Mouse (Mus musculus): ENCODE data around the gene Mesd. TPM values are rescaled to one million over a fixed set of nuclear protein-coding genes. Genes with fewer than 3 reads are reported as not detected.

The Mesd gene
- polyA plus RNA-seq, 1 experiment from 2014 or later = 85.6 TPM

DNA sequence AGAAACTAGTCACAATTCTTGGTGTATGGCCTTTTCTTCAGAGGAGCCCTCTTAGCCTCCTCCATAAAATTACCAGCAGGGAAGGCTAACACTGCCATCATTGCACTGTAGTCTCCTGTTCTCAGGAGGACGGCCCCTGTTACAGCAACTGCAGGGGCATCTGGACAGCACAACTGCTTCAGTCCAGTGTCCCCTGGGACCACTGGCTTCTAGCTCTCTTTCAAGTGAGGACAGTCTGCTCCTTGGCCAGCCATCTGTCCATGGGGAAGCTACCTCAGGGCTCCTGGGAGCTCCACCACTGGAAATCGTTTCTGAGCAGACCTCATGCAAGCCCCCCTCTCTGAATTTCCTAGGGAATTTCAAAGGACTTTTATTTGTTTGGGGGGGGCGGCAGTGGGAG is 16.3 kb downstream of the Mesd start:
- no peak overlapping the region for H3K27ac ChIP-seq (ENCODE audit: low read length)
- H3K4me2 ChIP-seq (ENCODE audit: low read depth, low read length) = no peak overlapping the region
- WGBS = 75% methylated on average over 3 of the region's 3 CpGs
- ATAC-seq (ENCODE audit: insufficient read depth, low FRiP score) = no peak
- no peak overlapping the region for H3K4me3 ChIP-seq (replicated peaks; ENCODE audit: low read length)
- no peaks in the 10 kb centered on the region for H3K4me1 ChIP-seq (ENCODE audit: control insufficient read depth, insufficient read depth, low read length)
- 0 out of 2 replicates have a peak, but pooled peaks cover 6% of the 10 kb centered on the region for H3K36me3 ChIP-seq (ENCODE audit: control insufficient read depth, insufficient read depth, low read length)
- H3K9ac ChIP-seq (ENCODE audit: low read length) = no peak overlapping the region
- H3K27me3 ChIP-seq (ENCODE audit: control insufficient read depth, insufficient read depth, low read length) = no peaks in the 10 kb centered on the region
- H3K9me3 ChIP-seq (replicated peaks; ENCODE audit: control insufficient read depth, low read length) = no peaks in the 10 kb centered on the region

GRCm38 (mm10) chr7:83901425-83901824 is 17.2 kb downstream of the Mesd start:
- H3K9me3 ChIP-seq (replicated peaks; ENCODE audit: control insufficient read depth, low read length) = peaks cover under 1% of the 10 kb centered on the region; the same call in 1 of the 2 replicates
- H3K36me3 ChIP-seq (ENCODE audit: control insufficient read depth, insufficient read depth, low read length) = 0 out of 2 replicates have a peak, but pooled peaks cover 4% of the 10 kb centered on the region
- H3K4me1 ChIP-seq (ENCODE audit: control insufficient read depth, insufficient read depth, low read length) = no peaks in the 10 kb centered on the region
- no peak overlapping the region for H3K4me2 ChIP-seq (ENCODE audit: low read depth, low read length)
- WGBS = 72% methylated on average over 4 of the region's 4 CpGs
- ATAC-seq (ENCODE audit: insufficient read depth, low FRiP score) = no peak
- H3K4me3 ChIP-seq (replicated peaks; ENCODE audit: low read length) = no peak overlapping the region
- no peak overlapping the region for H3K27ac ChIP-seq (ENCODE audit: low read length)
- no peak overlapping the region for H3K9ac ChIP-seq (ENCODE audit: low read length)
- H3K27me3 ChIP-seq (ENCODE audit: control insufficient read depth, insufficient read depth, low read length) = no peaks in the 10 kb centered on the region

- Histone ChIP-seq H3K27ac (ENCODE audit: low read length) (no peak overlapping the region), H3K4me3 (replicated peaks; ENCODE audit: low read length) (no peak overlapping the region), H3K36me3 (ENCODE audit: control insufficient read depth, insufficient read depth, low read length) (0 out of 2 replicates have a peak, but pooled peaks cover 4% of the 10 kb centered on the region), H3K27me3 (ENCODE audit: control insufficient read depth, insufficient read depth, low read length) (no peaks in the 10 kb centered on the region), H3K4me1 (ENCODE audit: control insufficient read depth, insufficient read depth, low read length) (no peaks in the 10 kb centered on the region), H3K4me2 (ENCODE audit: low read depth, low read length) (no peak overlapping the region), H3K9me3 (replicated peaks; ENCODE audit: control insufficient read depth, low read length) (peaks cover 3% of the 10 kb centered on the region; the same call in 1 of the 2 replicates), H3K9ac (ENCODE audit: low read length) (no peak overlapping the region)
- ATAC-seq (ENCODE audit: insufficient read depth, low FRiP score) = no peak
- 38% methylated on average over 5 of the region's 5 CpGs for WGBS
Observed at GRCm38 (mm10) chr7:83902296-83903145, 18.3 kb downstream of the Mesd start.

GRCm38 (mm10) chr7:83904831-83905230 is 20.6 kb downstream of the Mesd start:
- Histone ChIP-seq H3K4me1 (ENCODE audit: control insufficient read depth, insufficient read depth, low read length) (no peaks in the 10 kb centered on the region), H3K9me3 (replicated peaks; ENCODE audit: control insufficient read depth, low read length) (peaks cover 3% of the 10 kb centered on the region; the same call in 1 of the 2 replicates), H3K27me3 (ENCODE audit: control insufficient read depth, insufficient read depth, low read length) (no peaks in the 10 kb centered on the region), H3K27ac (ENCODE audit: low read length) (no peak overlapping the region), H3K36me3 (ENCODE audit: control insufficient read depth, insufficient read depth, low read length) (0 out of 2 replicates have a peak, but pooled peaks cover under 1% of the 10 kb centered on the region), H3K4me3 (replicated peaks; ENCODE audit: low read length) (no peak overlapping the region), H3K9ac (ENCODE audit: low read length) (no peak overlapping the region), H3K4me2 (ENCODE audit: low read depth, low read length) (no peak overlapping the region)
- no peak for ATAC-seq (ENCODE audit: insufficient read depth, low FRiP score)
- 70% methylated on average over 3 of the region's 3 CpGs for WGBS

DNA sequence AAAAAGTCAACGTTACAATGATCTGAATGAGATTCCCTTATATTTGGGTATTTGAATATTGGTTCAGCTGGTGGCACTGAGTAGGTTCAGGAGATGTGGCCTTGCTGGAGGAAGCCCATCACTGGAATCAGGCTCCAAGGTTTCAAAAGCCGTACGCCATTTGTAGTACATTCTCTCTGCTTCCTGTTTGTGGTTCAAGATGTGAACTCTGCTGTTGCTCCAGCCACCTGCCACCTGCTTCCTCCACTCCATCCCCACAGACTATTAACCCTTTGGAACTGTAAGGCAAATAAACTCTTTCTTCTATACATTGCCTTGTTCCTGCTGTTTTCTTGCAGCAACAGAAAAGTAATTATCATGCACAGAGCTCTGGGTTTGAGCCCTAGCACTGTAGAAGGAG is 27.6 kb downstream of the Mesd start:
- Histone ChIP-seq H3K27me3 (ENCODE audit: control insufficient read depth, insufficient read depth, low read length) (no peaks in the 10 kb centered on the region), H3K36me3 (ENCODE audit: control insufficient read depth, insufficient read depth, low read length) (no peaks in the 10 kb centered on the region), H3K4me1 (ENCODE audit: control insufficient read depth, insufficient read depth, low read length) (no peaks in the 10 kb centered on the region), H3K9ac (ENCODE audit: low read length) (no peak overlapping the region), H3K9me3 (replicated peaks; ENCODE audit: control insufficient read depth, low read length) (no peaks in the 10 kb centered on the region), H3K4me2 (ENCODE audit: low read depth, low read length) (no peak overlapping the region), H3K27ac (ENCODE audit: low read length) (no peak overlapping the region), H3K4me3 (replicated peaks; ENCODE audit: low read length) (no peak overlapping the region)
- 66% methylated on average over 3 of the region's 3 CpGs for WGBS
- ATAC-seq (ENCODE audit: insufficient read depth, low FRiP score) = no peak

DNA sequence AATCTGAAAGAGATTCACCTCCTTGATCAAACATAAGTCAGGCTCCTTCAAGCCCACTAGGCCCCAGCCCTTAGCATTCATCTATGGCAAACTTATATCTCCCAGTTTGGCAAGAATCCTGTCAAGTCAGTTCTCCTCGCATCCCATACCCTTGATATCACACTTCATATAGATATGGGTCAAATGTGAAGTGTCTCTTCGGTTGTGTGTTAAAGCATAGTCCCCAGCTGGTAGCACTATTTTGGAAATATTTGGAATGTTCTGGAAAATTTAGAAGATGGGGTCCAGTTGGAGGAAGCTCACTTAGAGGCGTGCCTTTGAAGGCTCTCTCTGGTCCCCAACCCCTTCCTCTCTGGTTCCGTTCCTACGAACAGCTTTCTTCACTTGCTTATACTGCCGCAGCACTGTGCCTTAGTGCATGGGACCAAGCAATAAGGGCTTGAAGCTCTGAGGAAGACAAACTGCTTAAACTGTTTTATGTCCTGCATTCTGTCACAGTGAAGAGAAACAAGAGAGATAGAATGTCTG is 29.2 kb downstream of the Mesd start:
- Histone ChIP-seq H3K27ac (ENCODE audit: low read length) (no peak overlapping the region), H3K4me3 (replicated peaks; ENCODE audit: low read length) (no peak overlapping the region), H3K9me3 (replicated peaks; ENCODE audit: control insufficient read depth, low read length) (no peaks in the 10 kb centered on the region), H3K27me3 (ENCODE audit: control insufficient read depth, insufficient read depth, low read length) (no peaks in the 10 kb centered on the region), H3K9ac (ENCODE audit: low read length) (no peak overlapping the region), H3K4me1 (ENCODE audit: control insufficient read depth, insufficient read depth, low read length) (no peaks in the 10 kb centered on the region), H3K4me2 (ENCODE audit: low read depth, low read length) (no peak overlapping the region), H3K36me3 (ENCODE audit: control insufficient read depth, insufficient read depth, low read length) (no peaks in the 10 kb centered on the region)
- 87% methylated on average over 6 of the region's 6 CpGs for WGBS
- no peak for ATAC-seq (ENCODE audit: insufficient read depth, low FRiP score)

- no peak overlapping the region for H3K27ac ChIP-seq (ENCODE audit: low read length)
- no peaks in the 10 kb centered on the region for H3K4me1 ChIP-seq (ENCODE audit: control insufficient read depth, insufficient read depth, low read length)
- H3K9ac ChIP-seq (ENCODE audit: low read length) = no peak overlapping the region
- ATAC-seq (ENCODE audit: insufficient read depth, low FRiP score) = no peak
- no peak overlapping the region for H3K4me2 ChIP-seq (ENCODE audit: low read depth, low read length)
- no peaks in the 10 kb centered on the region for H3K9me3 ChIP-seq (replicated peaks; ENCODE audit: control insufficient read depth, low read length)
- WGBS = 75% methylated on average over 9 of the region's 9 CpGs
- no peaks in the 10 kb centered on the region for H3K36me3 ChIP-seq (ENCODE audit: control insufficient read depth, insufficient read depth, low read length)
- no peaks in the 10 kb centered on the region for H3K27me3 ChIP-seq (ENCODE audit: control insufficient read depth, insufficient read depth, low read length)
- no peak overlapping the region for H3K4me3 ChIP-seq (replicated peaks; ENCODE audit: low read length)
Observed at GRCm38 (mm10) chr7:83913995-83914394, 29.7 kb downstream of the Mesd start.

DNA sequence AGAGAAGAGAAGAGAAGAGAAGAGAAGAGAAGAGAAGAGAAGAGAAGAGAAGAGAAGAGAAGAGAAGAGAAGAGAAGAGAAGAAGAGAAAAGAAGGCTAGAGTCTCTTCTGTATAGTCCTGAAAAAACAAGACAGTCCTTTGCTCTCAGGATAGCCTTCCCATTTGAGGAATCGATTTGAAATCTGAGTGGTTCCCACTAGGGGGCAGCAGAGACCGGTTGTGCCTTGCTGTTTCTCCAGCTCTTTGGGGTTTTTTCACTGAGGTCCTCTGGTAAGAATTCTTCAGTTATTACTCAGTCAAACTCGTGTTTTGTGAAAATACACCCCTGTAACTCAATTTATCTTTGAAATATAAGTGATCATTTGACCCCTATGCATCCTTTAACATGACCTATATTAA is 30.3 kb downstream of the Mesd start:
- no peak for ATAC-seq (ENCODE audit: insufficient read depth, low FRiP score)
- 3% methylated on average over 3 of the region's 3 CpGs for WGBS

DNA sequence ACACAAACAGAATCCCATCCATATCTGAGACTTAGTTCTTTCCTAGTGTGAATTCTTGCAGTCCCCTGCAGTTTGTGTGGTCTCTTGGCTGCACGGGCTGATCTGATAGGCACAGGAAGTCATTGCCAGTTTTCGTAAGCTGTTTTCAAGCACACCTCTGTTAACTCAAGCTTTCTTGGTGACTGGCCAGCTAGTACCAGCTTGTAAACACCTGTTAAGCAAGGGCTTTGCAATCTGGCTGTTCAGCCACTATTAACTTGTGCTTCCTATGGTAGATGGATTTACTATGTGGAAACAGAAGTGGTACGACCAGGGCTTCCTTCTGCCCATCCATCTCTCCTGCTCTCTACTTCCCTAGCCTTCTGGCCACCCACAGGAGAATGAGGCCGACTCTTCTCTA is 36.0 kb downstream of the Mesd start:
- no peaks in the 10 kb centered on the region for H3K27me3 ChIP-seq (ENCODE audit: control insufficient read depth, insufficient read depth, low read length)
- 68% methylated on average over 4 of the region's 4 CpGs for WGBS
- ATAC-seq (ENCODE audit: insufficient read depth, low FRiP score) = no peak

More for the DNA sequence above, 30.3 kb downstream of the Mesd start:
- H3K4me2 ChIP-seq (ENCODE audit: low read depth, low read length) = no peak overlapping the region
- H3K4me3 ChIP-seq (replicated peaks; ENCODE audit: low read length) = no peak overlapping the region
- H3K9me3 ChIP-seq (replicated peaks; ENCODE audit: control insufficient read depth, low read length) = no peaks in the 10 kb centered on the region
- no peak overlapping the region for H3K9ac ChIP-seq (ENCODE audit: low read length)
- H3K36me3 ChIP-seq (ENCODE audit: control insufficient read depth, insufficient read depth, low read length) = no peaks in the 10 kb centered on the region
- H3K27me3 ChIP-seq (ENCODE audit: control insufficient read depth, insufficient read depth, low read length) = no peaks in the 10 kb centered on the region
- no peak overlapping the region for H3K27ac ChIP-seq (ENCODE audit: low read length)
- no peaks in the 10 kb centered on the region for H3K4me1 ChIP-seq (ENCODE audit: control insufficient read depth, insufficient read depth, low read length)

More for the DNA sequence above, 36.0 kb downstream of the Mesd start:
- H3K9me3 ChIP-seq (replicated peaks; ENCODE audit: control insufficient read depth, low read length) = no peaks in the 10 kb centered on the region
- H3K27ac ChIP-seq (ENCODE audit: low read length) = no peak overlapping the region
- no peak overlapping the region for H3K4me2 ChIP-seq (ENCODE audit: low read depth, low read length)
- H3K36me3 ChIP-seq (ENCODE audit: control insufficient read depth, insufficient read depth, low read length) = no peaks in the 10 kb centered on the region
- H3K9ac ChIP-seq (ENCODE audit: low read length) = no peak overlapping the region
- no peaks in the 10 kb centered on the region for H3K4me1 ChIP-seq (ENCODE audit: control insufficient read depth, insufficient read depth, low read length)
- no peak overlapping the region for H3K4me3 ChIP-seq (replicated peaks; ENCODE audit: low read length)
